Mouse (Mus musculus): ENCODE data around the gene Dnajc14. TPM values are rescaled to one million over a fixed set of nuclear protein-coding genes. Genes with fewer than 3 reads are reported as not detected.

Dnajc14 gene
- polyA plus RNA-seq (2015; fragmentation: Nextera tagmentation; extraction: Ambion mirVana): 49.6 and 53.2 TPM in 2 replicates

DNA sequence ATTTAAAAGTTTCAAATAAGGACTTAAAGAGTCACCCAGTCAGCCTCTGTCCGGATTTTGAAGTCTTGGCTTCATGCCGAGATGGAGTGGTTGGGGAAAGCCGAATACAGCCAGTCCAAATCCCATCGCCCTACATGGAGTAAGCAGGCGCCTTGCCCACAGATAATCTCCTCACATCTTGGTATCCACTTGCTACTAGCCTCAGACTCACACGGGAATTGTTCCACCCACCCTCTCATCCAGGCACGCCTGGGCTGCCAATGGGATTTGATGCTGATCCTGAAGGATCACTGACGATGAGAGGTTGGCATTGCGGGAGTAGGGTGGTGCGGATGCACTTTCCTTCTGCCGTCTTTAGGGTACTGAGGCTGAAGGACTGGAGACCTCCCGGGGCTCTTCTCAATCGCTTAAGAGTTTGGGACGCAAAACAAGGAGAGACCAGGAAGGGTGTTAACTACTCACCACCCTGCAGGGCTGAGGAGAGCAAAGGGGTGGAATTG lies at the start of gene Dnajc14:
Dnajc14 (plus strand) TSS at position 292 of the 500 bp plus-strand sequence.
- Histone ChIP-seq H3K4me1 (ENCODE audit: control insufficient read depth, insufficient read depth, low read depth, low read length) (peaks cover 36% of the 10 kb centered on the region), H3K4me2 (ENCODE audit: low read length) (peak within 1 kb of the TSS; percentile 90), H3K9ac (ENCODE audit: low read depth, low read length) (peak within 1 kb of the TSS; percentile 77), H3K4me3 (ENCODE audit: low read length) (peak within 1 kb of the TSS; percentile 58), H3K36me3 (ENCODE audit: control insufficient read depth, insufficient read depth, low read length) (peaks cover 6% of the 10 kb centered on the region; the same call in 1 of the 2 replicates), H3K27ac (ENCODE audit: low read depth, low read length) (peak within 1 kb of the TSS; percentile 94), H3K9me3 (ENCODE audit: control insufficient read depth, low read length) (no peaks in the 10 kb centered on the region), H3K27me3 (replicated peaks; ENCODE audit: control insufficient read depth, insufficient read depth, low read length) (no peaks in the 10 kb centered on the region)
- peak; percentile 21 for ATAC-seq
- WGBS: under 1% methylated on average over 14 of the region's 14 CpGs

DNA sequence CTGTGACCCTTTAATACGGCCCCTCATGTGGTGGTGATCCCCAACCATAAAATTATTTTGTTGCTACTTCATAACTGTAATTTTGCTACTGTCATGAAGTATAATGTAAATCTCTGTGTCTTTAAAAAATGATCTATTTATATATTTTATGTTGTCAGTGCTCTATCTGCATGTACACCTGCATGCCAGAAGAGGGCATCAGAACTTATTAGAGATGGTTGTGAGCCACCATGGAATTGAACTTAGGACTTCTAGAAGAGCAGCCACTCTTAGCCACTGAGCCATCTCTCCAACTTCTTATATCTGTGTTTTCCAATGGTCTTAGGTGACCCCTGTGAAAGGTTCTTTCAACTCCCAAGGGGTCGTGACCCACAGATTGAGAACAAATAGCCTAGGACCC lies 31.0 kb upstream of the Dnajc14 start:
- WGBS: 81% methylated on average over 2 of the region's 2 CpGs
- Histone ChIP-seq H3K9ac (ENCODE audit: low read depth, low read length) (no peak overlapping the region), H3K4me1 (ENCODE audit: control insufficient read depth, insufficient read depth, low read depth, low read length) (no peaks in the 10 kb centered on the region), H3K9me3 (ENCODE audit: control insufficient read depth, low read length) (no peaks in the 10 kb centered on the region), H3K27me3 (replicated peaks; ENCODE audit: control insufficient read depth, insufficient read depth, low read length) (no peaks in the 10 kb centered on the region), H3K27ac (ENCODE audit: low read depth, low read length) (no peak overlapping the region), H3K36me3 (ENCODE audit: control insufficient read depth, insufficient read depth, low read length) (no peaks in the 10 kb centered on the region), H3K4me3 (ENCODE audit: low read length) (no peak overlapping the region), H3K4me2 (ENCODE audit: low read length) (no peak overlapping the region)
- ATAC-seq: no peak

DNA sequence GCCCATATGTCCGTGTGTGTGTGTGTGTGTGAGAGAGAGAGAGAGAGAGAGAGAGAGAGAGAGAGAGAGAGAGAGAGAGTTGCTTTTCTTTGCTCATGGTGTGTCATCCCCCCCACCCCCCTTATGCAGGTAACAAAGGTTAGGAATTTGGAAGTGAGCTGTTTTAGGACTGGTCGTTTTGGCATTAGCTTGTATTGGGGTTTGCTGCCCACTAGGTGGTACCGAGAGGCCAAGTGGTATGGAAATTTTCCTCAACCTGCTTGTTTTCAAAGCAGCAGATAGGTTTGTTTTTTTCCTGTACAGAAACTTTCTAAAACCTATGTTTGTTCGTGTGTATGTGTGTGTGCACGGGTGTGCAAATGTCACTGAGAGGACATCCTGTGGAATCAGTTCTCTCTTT lies 30.2 kb upstream of the Dnajc14 start:
- 34% methylated on average over 5 of the region's 5 CpGs for WGBS
- no peak overlapping the region for H3K4me2 ChIP-seq (ENCODE audit: low read length)
- no peaks in the 10 kb centered on the region for H3K4me1 ChIP-seq (ENCODE audit: control insufficient read depth, insufficient read depth, low read depth, low read length)
- no peak overlapping the region for H3K27ac ChIP-seq (ENCODE audit: low read depth, low read length)
- no peaks in the 10 kb centered on the region for H3K27me3 ChIP-seq (replicated peaks; ENCODE audit: control insufficient read depth, insufficient read depth, low read length)
- H3K9ac ChIP-seq (ENCODE audit: low read depth, low read length): no peak overlapping the region
- ATAC-seq: no peak
- no peaks in the 10 kb centered on the region for H3K9me3 ChIP-seq (ENCODE audit: control insufficient read depth, low read length)
- H3K4me3 ChIP-seq (ENCODE audit: low read length): no peak overlapping the region
- H3K36me3 ChIP-seq (ENCODE audit: control insufficient read depth, insufficient read depth, low read length): no peaks in the 10 kb centered on the region

DNA sequence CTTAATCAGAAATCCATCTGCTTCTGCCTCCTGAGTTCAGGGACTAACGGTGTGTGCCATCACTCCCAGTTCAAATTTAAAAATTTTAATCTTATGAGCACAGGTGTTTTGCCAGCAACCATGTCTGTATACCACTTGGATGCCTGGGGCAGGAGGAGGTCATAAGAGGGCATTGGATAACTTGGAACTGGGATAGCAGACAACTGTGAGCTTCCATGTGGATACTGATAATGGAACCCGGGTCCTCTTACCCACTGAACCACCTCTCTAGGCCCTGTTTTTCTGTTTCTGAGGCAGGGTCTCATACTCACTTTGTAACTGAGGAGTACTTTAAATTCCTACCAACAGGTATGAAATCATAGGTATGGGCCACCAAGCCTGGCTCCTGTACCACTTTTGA lies 25.4 kb upstream of the Dnajc14 start:
- Histone ChIP-seq H3K27me3 (replicated peaks; ENCODE audit: control insufficient read depth, insufficient read depth, low read length) (no peaks in the 10 kb centered on the region), H3K9me3 (ENCODE audit: control insufficient read depth, low read length) (peaks cover 2% of the 10 kb centered on the region; the same call in 1 of the 2 replicates), H3K4me1 (ENCODE audit: control insufficient read depth, insufficient read depth, low read depth, low read length) (no peaks in the 10 kb centered on the region), H3K27ac (ENCODE audit: low read depth, low read length) (peak overlapping the region; percentile 16), H3K36me3 (ENCODE audit: control insufficient read depth, insufficient read depth, low read length) (no peaks in the 10 kb centered on the region), H3K4me2 (ENCODE audit: low read length) (no peak overlapping the region), H3K4me3 (ENCODE audit: low read length) (no peak overlapping the region), H3K9ac (ENCODE audit: low read depth, low read length) (no peak overlapping the region)
- 100% methylated on average over 2 of the region's 2 CpGs for WGBS
- no peak for ATAC-seq

DNA sequence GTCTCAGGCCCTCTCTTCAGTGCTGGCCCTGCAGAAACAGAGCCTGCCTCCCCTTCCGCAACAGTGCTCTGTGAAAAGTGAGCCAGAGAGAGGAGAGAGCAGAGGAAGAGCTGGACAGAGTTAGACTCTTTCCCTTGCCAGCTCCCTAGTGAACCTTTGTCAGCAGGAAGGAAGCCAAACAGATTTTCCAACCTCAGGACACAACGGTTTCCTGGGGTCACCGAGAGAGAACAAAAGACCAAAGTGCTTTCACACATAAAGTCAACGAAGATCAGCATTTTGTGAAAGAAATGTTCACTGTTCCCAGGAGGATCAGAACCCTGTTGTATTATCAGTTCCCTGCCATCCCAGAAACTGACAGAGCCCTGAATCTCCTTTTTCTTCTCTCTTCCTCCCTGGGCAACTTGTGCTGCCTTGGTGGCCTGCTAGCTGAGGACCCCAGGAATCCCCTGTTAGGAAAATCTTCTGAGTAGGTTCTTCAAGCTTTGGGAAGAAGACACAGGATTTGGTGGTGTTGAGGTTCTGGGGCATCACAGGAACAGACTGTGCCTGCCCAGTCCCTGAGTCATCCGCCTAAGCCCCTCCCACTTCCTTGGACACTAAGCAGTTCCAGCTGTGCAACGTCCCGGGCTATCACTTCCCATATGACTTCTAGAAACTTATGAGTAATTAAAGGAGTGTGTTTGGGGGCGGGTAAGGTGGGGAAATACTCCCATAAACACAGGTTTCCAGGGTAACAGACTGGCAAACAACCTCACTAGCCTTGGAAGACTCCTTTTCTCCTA lies 24.7 kb upstream of the Dnajc14 start:
- Histone ChIP-seq H3K36me3 (ENCODE audit: control insufficient read depth, insufficient read depth, low read length) (no peaks in the 10 kb centered on the region), H3K9ac (ENCODE audit: low read depth, low read length) (no peak overlapping the region), H3K27ac (ENCODE audit: low read depth, low read length) (peak overlapping the region; percentile 16), H3K4me1 (ENCODE audit: control insufficient read depth, insufficient read depth, low read depth, low read length) (no peaks in the 10 kb centered on the region), H3K4me3 (ENCODE audit: low read length) (no peak overlapping the region), H3K9me3 (ENCODE audit: control insufficient read depth, low read length) (peaks cover 7% of the 10 kb centered on the region; the same call in 1 of the 2 replicates), H3K4me2 (ENCODE audit: low read length) (no peak overlapping the region), H3K27me3 (replicated peaks; ENCODE audit: control insufficient read depth, insufficient read depth, low read length) (no peaks in the 10 kb centered on the region)
- no peak for ATAC-seq
- WGBS: 37% methylated on average over 8 of the region's 8 CpGs

DNA sequence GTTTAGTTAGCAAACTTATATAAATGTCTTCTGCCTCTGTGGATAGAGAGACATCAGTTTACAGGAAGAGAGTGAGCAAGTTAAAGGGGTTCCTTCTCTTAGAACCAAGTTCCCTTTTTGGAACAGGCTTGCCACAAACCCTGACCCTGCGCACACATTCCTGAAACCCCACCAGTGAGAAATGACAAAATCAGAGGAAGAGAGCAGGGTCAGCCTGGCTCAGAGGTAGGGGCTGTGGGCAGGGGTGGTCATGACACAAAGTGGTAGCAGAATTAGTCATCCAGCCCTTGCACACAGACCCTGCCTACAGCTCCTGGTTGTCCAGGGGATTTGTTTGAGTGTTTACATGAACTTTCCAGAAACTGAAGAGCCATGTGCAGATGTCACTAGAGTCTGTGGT lies 23.7 kb upstream of the Dnajc14 start:
- no peak overlapping the region for H3K4me3 ChIP-seq (ENCODE audit: low read length)
- 100% methylated on average over 1 of the region's 1 CpGs for WGBS

DNA sequence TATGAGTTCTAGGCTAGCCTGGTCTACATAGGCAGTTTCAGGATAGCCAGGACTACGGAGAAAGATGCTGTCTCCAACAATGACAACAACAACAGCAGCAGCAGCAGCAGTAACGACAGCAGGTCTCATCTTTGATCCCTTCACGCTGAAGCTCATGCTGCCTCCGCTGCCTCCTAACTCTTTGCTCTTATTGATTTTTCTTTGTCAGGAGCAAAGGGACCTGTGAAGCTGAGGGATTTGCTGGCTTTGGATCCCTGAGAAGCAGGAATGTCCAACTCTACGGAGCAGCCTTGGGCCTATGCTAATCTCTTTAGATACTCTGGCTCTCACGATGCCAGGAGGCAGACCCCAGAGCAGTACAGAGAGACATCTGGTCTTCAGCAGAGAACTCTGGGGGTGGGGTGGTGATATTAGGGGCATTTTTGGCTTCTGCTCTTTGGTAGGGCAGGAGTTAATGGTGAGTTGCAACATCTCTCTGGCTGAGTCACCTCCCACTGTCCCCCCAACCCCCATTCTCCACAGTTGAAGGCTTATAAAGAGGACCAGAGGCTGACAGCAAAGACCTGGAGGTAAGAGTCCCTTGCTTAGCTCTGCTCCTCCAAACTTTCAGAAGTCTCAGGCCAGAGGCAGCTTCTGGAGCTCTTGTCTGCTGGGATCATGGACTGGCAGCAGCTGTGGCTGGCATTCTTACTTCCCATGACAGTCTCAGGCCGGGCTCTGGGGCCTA lies 13.3 kb upstream of the Dnajc14 start, which contains the start of gene Mmp19:
Mmp19 (plus strand) TSS at position 513 of the 727 bp plus-strand sequence.
- Histone ChIP-seq H3K9ac (ENCODE audit: low read depth, low read length) (no peak within 1 kb of the TSS), H3K27ac (ENCODE audit: low read depth, low read length) (no peak within 1 kb of the TSS), H3K36me3 (ENCODE audit: control insufficient read depth, insufficient read depth, low read length) (no peaks in the 10 kb centered on the region), H3K4me3 (ENCODE audit: low read length) (no peak within 1 kb of the TSS), H3K9me3 (ENCODE audit: control insufficient read depth, low read length) (no peaks in the 10 kb centered on the region), H3K27me3 (replicated peaks; ENCODE audit: control insufficient read depth, insufficient read depth, low read length) (no peaks in the 10 kb centered on the region), H3K4me2 (ENCODE audit: low read length) (no peak within 1 kb of the TSS), H3K4me1 (ENCODE audit: control insufficient read depth, insufficient read depth, low read depth, low read length) (no peaks in the 10 kb centered on the region)
- ATAC-seq: no peak
- WGBS: 64% methylated on average over 7 of the region's 7 CpGs

More for the DNA sequence above, 23.7 kb upstream of the Dnajc14 start:
- ATAC-seq: no peak
- Histone ChIP-seq H3K36me3 (ENCODE audit: control insufficient read depth, insufficient read depth, low read length) (no peaks in the 10 kb centered on the region), H3K4me2 (ENCODE audit: low read length) (no peak overlapping the region), H3K9ac (ENCODE audit: low read depth, low read length) (no peak overlapping the region), H3K9me3 (ENCODE audit: control insufficient read depth, low read length) (peaks cover 7% of the 10 kb centered on the region; the same call in 1 of the 2 replicates), H3K27ac (ENCODE audit: low read depth, low read length) (no peak overlapping the region), H3K4me1 (ENCODE audit: control insufficient read depth, insufficient read depth, low read depth, low read length) (no peaks in the 10 kb centered on the region), H3K27me3 (replicated peaks; ENCODE audit: control insufficient read depth, insufficient read depth, low read length) (no peaks in the 10 kb centered on the region)

DNA sequence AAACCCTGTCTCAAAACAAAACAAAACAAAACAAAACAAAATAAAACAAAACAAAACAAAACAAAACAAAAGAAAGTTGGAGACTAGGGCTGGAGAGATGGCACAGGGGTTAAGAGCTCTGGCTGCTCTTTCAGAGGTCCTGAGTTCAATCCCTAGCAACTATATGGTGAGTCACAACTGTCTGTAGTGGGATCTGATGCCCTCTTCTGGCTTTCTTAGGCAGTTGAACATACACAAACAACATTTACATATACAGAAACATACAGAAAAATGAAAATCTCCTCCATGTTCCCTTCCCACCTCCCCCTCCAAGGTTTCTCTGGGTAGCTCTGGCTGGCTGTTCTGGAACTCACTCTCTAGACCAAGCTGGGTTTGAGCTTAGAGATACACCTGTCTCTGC lies 11.8 kb upstream of the Dnajc14 start:
- ATAC-seq: no peak
- no peaks in the 10 kb centered on the region for H3K4me1 ChIP-seq (ENCODE audit: control insufficient read depth, insufficient read depth, low read depth, low read length)
- no peak overlapping the region for H3K4me3 ChIP-seq (ENCODE audit: low read length)
- no peak overlapping the region for H3K4me2 ChIP-seq (ENCODE audit: low read length)
- no peaks in the 10 kb centered on the region for H3K36me3 ChIP-seq (ENCODE audit: control insufficient read depth, insufficient read depth, low read length)
- H3K9ac ChIP-seq (ENCODE audit: low read depth, low read length): no peak overlapping the region
- no peaks in the 10 kb centered on the region for H3K9me3 ChIP-seq (ENCODE audit: control insufficient read depth, low read length)
- H3K27ac ChIP-seq (ENCODE audit: low read depth, low read length): no peak overlapping the region
- no peaks in the 10 kb centered on the region for H3K27me3 ChIP-seq (replicated peaks; ENCODE audit: control insufficient read depth, insufficient read depth, low read length)

DNA sequence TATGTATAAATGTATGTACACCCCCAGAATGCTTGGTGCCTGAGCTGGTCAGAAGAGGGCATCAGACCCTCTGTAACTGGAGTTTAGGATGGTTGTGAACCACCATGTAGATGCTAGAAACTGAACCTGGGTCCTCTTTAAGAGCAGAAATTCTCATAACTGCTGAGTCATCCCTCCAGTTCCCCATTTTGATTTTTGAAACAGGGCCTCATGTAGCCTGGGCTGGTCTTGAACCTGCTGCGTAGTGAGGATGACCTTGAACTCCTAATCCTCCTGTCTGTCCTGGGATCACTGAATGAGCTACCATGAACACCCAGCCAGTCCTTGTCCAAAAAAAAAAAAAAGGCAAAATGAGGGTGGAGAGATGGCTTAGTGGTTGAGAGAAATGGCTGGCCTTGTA lies 10.6 kb upstream of the Dnajc14 start:
- H3K4me1 ChIP-seq (ENCODE audit: control insufficient read depth, insufficient read depth, low read depth, low read length): no peaks in the 10 kb centered on the region
- H3K36me3 ChIP-seq (ENCODE audit: control insufficient read depth, insufficient read depth, low read length): no peaks in the 10 kb centered on the region
- H3K4me2 ChIP-seq (ENCODE audit: low read length): no peak overlapping the region
- WGBS: 100% methylated on average over 1 of the region's 1 CpGs
- no peak overlapping the region for H3K27ac ChIP-seq (ENCODE audit: low read depth, low read length)
- no peak for ATAC-seq
- H3K9me3 ChIP-seq (ENCODE audit: control insufficient read depth, low read length): no peaks in the 10 kb centered on the region
- H3K4me3 ChIP-seq (ENCODE audit: low read length): no peak overlapping the region
- H3K9ac ChIP-seq (ENCODE audit: low read depth, low read length): no peak overlapping the region
- H3K27me3 ChIP-seq (replicated peaks; ENCODE audit: control insufficient read depth, insufficient read depth, low read length): no peaks in the 10 kb centered on the region

All from hindbrain, embryonic 16.5 days (tissue).